Mouse (Mus musculus): ENCODE data around the gene Ascc1. TPM values are rescaled to one million over a fixed set of nuclear protein-coding genes. Genes with fewer than 3 reads are reported as not detected.

The Ascc1 gene
- total and polyA plus RNA-seq, 3 experiments, result 17.0 to 37.9 TPM; not detected in 1

DNA sequence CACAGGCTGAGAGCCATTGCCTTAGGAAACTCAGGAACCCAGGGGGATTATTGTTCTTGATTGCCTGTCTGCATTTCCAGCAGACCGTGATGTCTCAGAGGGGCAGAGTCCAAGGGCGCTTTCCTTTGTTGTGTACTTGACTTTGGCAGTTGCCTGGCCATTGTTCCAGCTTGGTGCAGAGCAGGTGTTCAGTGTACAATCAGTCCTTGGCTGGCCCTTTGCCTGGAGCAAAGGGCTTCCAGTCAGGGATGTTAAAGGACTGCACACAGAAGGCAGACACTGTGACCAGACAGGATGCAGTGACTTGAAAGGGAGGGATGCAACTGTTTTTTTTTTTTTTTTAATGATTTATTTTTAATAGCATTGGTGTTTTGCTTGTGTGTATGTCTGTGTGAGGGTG, 30.1 kb upstream of the Ascc1 start:
- peaks cover 0 to 2% of the 10 kb centered on the region in 2 experiments; a peak in 1 of 4 replicates for H3K27me3 ChIP-seq (ENCODE audit: control insufficient read depth in 1 of 2, insufficient read depth in 2 of 2, low read length in 2 of 2)
- DNase-seq (ENCODE audit: low read depth, low spot score), result no peak
- no peak overlapping the region for H3K4me3 ChIP-seq (ENCODE audit: control insufficient read depth in 1 of 2, insufficient read depth in 1 of 2, low read depth in 2 of 2, low read length in 2 of 2)
- peaks cover 0 to 15% of the 10 kb centered on the region in 2 experiments; a peak in 2 of 4 replicates for H3K36me3 ChIP-seq (ENCODE audit: control insufficient read depth in 1 of 2, insufficient read depth in 2 of 2, low read length in 2 of 2)
- no peak overlapping the region for H3K27ac ChIP-seq (ENCODE audit: control insufficient read depth, low read depth, low read length)
- peaks cover 12 to 34% of the 10 kb centered on the region in 2 experiments for H3K4me1 ChIP-seq (ENCODE audit: control insufficient read depth in 1 of 2, insufficient read depth in 2 of 2, low read length in 2 of 2)
- no peaks in the 10 kb centered on the region for H3K9me3 ChIP-seq (replicated peaks; ENCODE audit: insufficient read depth, low read length)
- no peaks in the 10 kb centered on the region for H3K79me2 ChIP-seq (ENCODE audit: control insufficient read depth, insufficient read depth, low read length, poor library complexity)
- TF ChIP-seq USF2 (IDR thresholded peaks at IDR 0.05; ENCODE audit: borderline replicate concordance in 1 of 2, insufficient read depth in 1 of 2, low read depth in 1 of 2, low read length in 2 of 2) (no peak), NRF1 (IDR thresholded peaks at IDR 0.05; ENCODE audit: insufficient read depth, low read depth, low read length, poor library complexity, severe bottlenecking) (no peak)
- H3K9ac ChIP-seq (ENCODE audit: control insufficient read depth, low read depth, low read length, poor library complexity, severe bottlenecking), result no peak overlapping the region

DNA sequence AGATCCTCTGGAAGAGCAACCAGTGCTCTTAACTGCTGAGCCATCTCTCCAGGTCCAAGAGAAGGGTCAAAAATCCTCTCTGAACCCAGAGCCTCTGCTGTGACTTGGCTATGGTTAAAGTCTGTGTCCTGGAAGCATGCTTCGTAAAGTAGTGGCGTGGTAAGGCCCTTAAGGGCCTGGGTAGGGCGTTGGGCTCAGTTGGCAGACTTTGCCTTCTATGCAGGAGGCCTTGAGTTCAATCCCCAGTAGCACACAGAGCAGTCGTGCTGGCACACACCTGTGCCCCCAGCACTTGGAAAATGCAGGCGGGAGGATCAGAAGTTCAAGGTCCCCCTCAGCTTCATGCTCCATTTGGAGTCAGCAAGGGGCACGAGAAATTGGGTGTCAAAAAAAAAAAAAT, 29.6 kb upstream of the Ascc1 start:
- H3K4me1 ChIP-seq (ENCODE audit: control insufficient read depth in 1 of 2, insufficient read depth in 2 of 2, low read length in 2 of 2), result peaks cover 14 to 38% of the 10 kb centered on the region in 2 experiments

DNA sequence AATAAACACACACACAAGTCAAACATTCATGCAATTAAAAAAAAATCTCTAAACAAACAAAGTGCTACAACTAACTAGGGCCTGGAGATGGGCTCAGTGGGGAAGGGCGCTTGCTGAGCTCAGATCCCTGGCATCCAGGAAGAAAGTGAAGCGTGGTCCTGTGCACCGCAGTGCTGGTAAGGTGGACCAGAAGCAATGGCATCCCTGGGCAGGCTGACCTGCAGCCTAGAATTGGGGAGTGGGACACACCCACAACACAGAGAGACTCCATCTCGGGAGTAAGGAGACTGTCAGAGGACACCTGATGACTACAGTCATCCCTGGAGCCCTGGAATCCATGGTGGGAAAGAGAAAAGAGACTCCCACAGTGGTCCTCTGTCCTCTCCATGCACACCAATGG, 29.2 kb upstream of the Ascc1 start:
- Histone ChIP-seq H3K4me1 (ENCODE audit: control insufficient read depth in 1 of 2, insufficient read depth in 2 of 2, low read length in 2 of 2) (peaks cover 17 to 42% of the 10 kb centered on the region in 2 experiments), H3K27me3 (ENCODE audit: control insufficient read depth in 1 of 2, insufficient read depth in 2 of 2, low read length in 2 of 2) (peaks cover 0 to 2% of the 10 kb centered on the region in 2 experiments; a peak in 1 of 4 replicates), H3K79me2 (ENCODE audit: control insufficient read depth, insufficient read depth, low read length, poor library complexity) (no peaks in the 10 kb centered on the region), H3K9ac (ENCODE audit: control insufficient read depth, low read depth, low read length, poor library complexity, severe bottlenecking) (no peak overlapping the region), H3K4me3 (ENCODE audit: control insufficient read depth in 1 of 2, insufficient read depth in 1 of 2, low read depth in 2 of 2, low read length in 2 of 2) (no peak overlapping the region), H3K9me3 (replicated peaks; ENCODE audit: insufficient read depth, low read length) (no peaks in the 10 kb centered on the region), H3K27ac (ENCODE audit: control insufficient read depth, low read depth, low read length) (no peak overlapping the region), H3K36me3 (ENCODE audit: control insufficient read depth in 1 of 2, insufficient read depth in 2 of 2, low read length in 2 of 2) (peaks cover 0 to 21% of the 10 kb centered on the region in 2 experiments; a peak in 2 of 4 replicates)
- TF ChIP-seq RCOR1 (IDR thresholded peaks at IDR 0.05; ENCODE audit: low read depth, low read length), result no peak
- TF ChIP-seq TAL1 (IDR thresholded peaks at IDR 0.05; ENCODE audit: low read length), result no peak
- no peak for TF ChIP-seq MXI1 (IDR thresholded peaks at IDR 0.05; ENCODE audit: low read depth, low read length)
- TF ChIP-seq TBP (IDR thresholded peaks at IDR 0.05; ENCODE audit: low read depth, low read length), result no peak
- TF ChIP-seq POLR2AphosphoS5 (IDR thresholded peaks at IDR 0.05; ENCODE audit: borderline replicate concordance, low read depth, low read length), result no peak
- TF ChIP-seq CHD1 (IDR thresholded peaks at IDR 0.05; ENCODE audit: low read depth, low read length), result no peak
- no peak for TF ChIP-seq MYB (IDR thresholded peaks at IDR 0.05; ENCODE audit: low read depth, low read length)
- no peak for TF ChIP-seq USF2 (IDR thresholded peaks at IDR 0.05; ENCODE audit: borderline replicate concordance in 1 of 2, insufficient read depth in 1 of 2, low read depth in 1 of 2, low read length in 2 of 2)
- no peak for TF ChIP-seq MAZ (IDR thresholded peaks at IDR 0.05; ENCODE audit: low read depth, low read length)
- TF ChIP-seq KAT2A (conservative IDR thresholded peaks at IDR 0.05; ENCODE audit: low read depth, low read length), result no peak
- no peak for TF ChIP-seq MEF2A (IDR thresholded peaks at IDR 0.05; ENCODE audit: extremely low read depth, insufficient replicate concordance, low read depth, low read length, poor library complexity, severe bottlenecking)
- DNase-seq (ENCODE audit: low read depth, low spot score), result no peak

More for the DNA sequence above, 29.6 kb upstream of the Ascc1 start:
- H3K27ac ChIP-seq (ENCODE audit: control insufficient read depth, low read depth, low read length), result no peak overlapping the region
- H3K9me3 ChIP-seq (replicated peaks; ENCODE audit: insufficient read depth, low read length), result no peaks in the 10 kb centered on the region
- H3K4me3 ChIP-seq (ENCODE audit: control insufficient read depth in 1 of 2, insufficient read depth in 1 of 2, low read depth in 2 of 2, low read length in 2 of 2), result no peak overlapping the region
- H3K79me2 ChIP-seq (ENCODE audit: control insufficient read depth, insufficient read depth, low read length, poor library complexity), result no peaks in the 10 kb centered on the region
- TF ChIP-seq MXI1 (IDR thresholded peaks at IDR 0.05; ENCODE audit: low read depth, low read length) (no peak), POLR2AphosphoS2 (IDR thresholded peaks at IDR 0.05; ENCODE audit: low read length) (no peak), UBTF (IDR thresholded peaks at IDR 0.05; ENCODE audit: borderline replicate concordance, insufficient read depth, low read depth, low read length) (no peak), NRF1 (IDR thresholded peaks at IDR 0.05; ENCODE audit: insufficient read depth, low read depth, low read length, poor library complexity, severe bottlenecking) (no peak), KAT2A (conservative IDR thresholded peaks at IDR 0.05; ENCODE audit: low read depth, low read length) (no peak), E2F4 (IDR thresholded peaks at IDR 0.05; ENCODE audit: borderline replicate concordance, low read depth, low read length) (no peak), CTCF (IDR thresholded peaks at IDR 0.05 in 2 of 3, conservative IDR thresholded peaks at IDR 0.05 in 1 of 3; ENCODE audit: control insufficient read depth in 1 of 3, insufficient read depth in 1 of 3, low read depth in 2 of 3, low read length in 3 of 3, poor library complexity in 1 of 3, severe bottlenecking in 1 of 3) (no peak), ZNF384 (IDR thresholded peaks at IDR 0.05; ENCODE audit: low read depth, low read length) (no peak), MAZ (IDR thresholded peaks at IDR 0.05; ENCODE audit: low read depth, low read length) (no peak), GABPA (IDR thresholded peaks at IDR 0.05; ENCODE audit: low read depth, low read length) (no peak), ELF1 (IDR thresholded peaks at IDR 0.05; ENCODE audit: low read depth, low read length) (no peak), MYC (IDR thresholded peaks at IDR 0.05; ENCODE audit: low read depth, low read length) (no peak), CHD2 (IDR thresholded peaks at IDR 0.05; ENCODE audit: low read length) (no peak), EP300 (IDR thresholded peaks at IDR 0.05; ENCODE audit: low read depth in 1 of 2, low read length in 2 of 2) (no peak), HCFC1 (IDR thresholded peaks at IDR 0.05; ENCODE audit: low read depth, low read length) (no peak), MYB (IDR thresholded peaks at IDR 0.05; ENCODE audit: low read depth, low read length) (no peak), RCOR1 (IDR thresholded peaks at IDR 0.05; ENCODE audit: low read depth, low read length) (no peak), NELFE (IDR thresholded peaks at IDR 0.05; ENCODE audit: low read depth, low read length) (no peak), MAFK (IDR thresholded peaks at IDR 0.05; ENCODE audit: borderline replicate concordance, low read depth, low read length) (no peak)
- DNase-seq (ENCODE audit: low read depth, low spot score), result no peak
- H3K9ac ChIP-seq (ENCODE audit: control insufficient read depth, low read depth, low read length, poor library complexity, severe bottlenecking), result no peak overlapping the region
- H3K27me3 ChIP-seq (ENCODE audit: control insufficient read depth in 1 of 2, insufficient read depth in 2 of 2, low read length in 2 of 2), result peaks cover 0 to 2% of the 10 kb centered on the region in 2 experiments; a peak in 1 of 4 replicates
- peaks cover 0 to 17% of the 10 kb centered on the region in 2 experiments; a peak in 2 of 4 replicates for H3K36me3 ChIP-seq (ENCODE audit: control insufficient read depth in 1 of 2, insufficient read depth in 2 of 2, low read length in 2 of 2)
